Mouse (Mus musculus) lung, adult 2 months (tissue): Measurements from ENCODE around the gene Kdm1a. TPM values are rescaled to one million over a fixed set of nuclear protein-coding genes. Genes with fewer than 3 reads are reported as not detected.

Source experiments
- DNase-seq: peaks from one replicate; pipeline ENCODE4 v3.0.0; 2022
- H3K4me1 ChIP-seq: fragments of 200-500 bp; 2 replicates; pipeline ENCODE4 v1.6.1; 2011; ENCODE audit warnings: low read length; ENCODE audit not compliant: control insufficient read depth, insufficient read depth
- H3K4me3 ChIP-seq: fragments of 200-500 bp; replicated peaks from 2 replicates; pipeline ENCODE3; 2011; ENCODE audit warnings: low read depth, mild to moderate bottlenecking, control low read depth, low read length; ENCODE audit errors: extremely low read depth
- CTCF ChIP-seq: fragments of 200-500 bp; IDR thresholded peaks from 2 replicates; pipeline ENCODE4 v1.5.1; 2011; ENCODE audit warnings: mild to moderate bottlenecking, low read length, control low read depth; ENCODE audit not compliant: insufficient read depth
- POLR2A ChIP-seq: fragments of 200-500 bp; IDR thresholded peaks from 2 replicates; pipeline ENCODE4 v1.6.1; 2011; ENCODE audit warnings: low read depth, mild to moderate bottlenecking, control low read depth, low read length, borderline replicate concordance; ENCODE audit errors: extremely low read depth
- WGBS: fragments of 180-500 bp; shearing (Covaris S2); methylation state at CpG from one replicate; pipeline ENCODE4 v1.1.7; 2018; 5-methylcytosine and 5-hydroxymethylcytosine counted together
- polyA plus RNA-seq: library from polyadenylated mRNA; depleted of rRNA; stranded (reverse); fragments of >200 nt; gene quantifications from 2 replicates; pipeline ENCODE4 v1.2.3, GENCODE M21; 2012

Gene Kdm1a
- polyA plus RNA-seq, 1 experiment, result 24.5 TPM

DNA sequence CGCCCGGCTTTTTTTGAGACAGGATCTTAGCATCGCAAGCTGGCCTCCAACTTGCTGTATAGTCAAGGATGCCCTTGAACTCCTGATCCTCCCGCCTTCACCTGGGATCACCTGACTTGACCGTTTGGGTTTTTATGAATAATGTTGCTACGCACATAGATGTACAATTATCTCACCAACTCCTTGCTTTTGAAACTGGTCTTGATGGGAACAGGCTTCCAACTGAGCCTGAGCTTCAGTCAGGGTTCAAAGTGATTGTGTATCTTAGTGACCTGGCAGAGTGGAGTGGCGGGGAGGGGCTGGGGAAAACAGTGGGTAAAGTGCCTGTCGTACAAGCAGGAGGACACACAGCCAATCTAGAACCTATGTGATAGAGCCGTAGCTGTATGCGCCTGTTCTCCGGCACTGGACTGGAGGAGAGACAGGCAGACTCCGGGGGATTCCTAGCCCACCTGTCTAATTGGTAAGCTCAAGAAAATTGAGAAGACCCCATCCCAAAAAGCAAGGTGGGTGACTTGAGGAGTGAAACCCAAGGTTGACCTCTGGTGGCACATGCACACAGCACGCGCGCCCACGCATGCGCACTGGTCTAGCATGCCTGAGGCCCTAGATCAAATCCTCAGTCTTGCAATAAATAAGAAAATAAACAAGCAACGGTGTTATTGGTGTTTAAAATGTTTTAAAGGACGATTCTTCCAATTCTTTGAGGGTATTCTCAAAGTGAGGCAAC is 3.4 kb upstream of the Kdm1a start:
- Histone ChIP-seq H3K4me3 (no peak overlapping the region), H3K4me1 (peaks cover 6% of the 10 kb centered on the region; the same call in 1 of the 2 replicates)
- no peak for TF ChIP-seq CTCF
- no peak for TF ChIP-seq POLR2A
- no peak for DNase-seq
- WGBS, result 87% methylated on average over 19 of the region's 19 CpGs

DNA sequence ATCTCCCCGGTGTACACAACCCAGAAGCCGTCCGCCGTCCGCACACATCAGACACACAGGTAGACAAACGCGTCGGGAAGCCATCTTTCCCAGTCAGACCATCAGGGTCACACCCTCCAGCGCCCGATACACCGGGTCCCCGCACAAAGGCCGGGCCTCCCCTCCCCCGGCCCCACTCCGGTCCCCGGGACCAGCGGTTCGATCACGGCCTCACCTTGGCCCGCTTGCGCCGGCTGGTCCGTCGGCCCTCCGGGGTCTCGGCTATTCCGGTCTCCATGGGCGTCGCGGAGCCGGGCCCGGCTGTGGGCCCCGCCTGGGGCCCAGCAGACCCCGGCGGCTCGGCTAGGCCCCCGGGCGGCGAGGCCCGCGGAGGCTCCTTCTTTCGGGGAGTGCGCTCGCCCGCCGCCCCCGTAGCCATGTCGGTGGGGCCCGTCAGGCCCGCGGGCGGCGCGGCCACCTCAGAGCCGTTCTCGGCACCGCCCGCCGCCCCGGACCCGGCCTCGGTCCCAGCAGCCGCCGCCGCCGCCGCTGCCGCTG is 437 bp downstream of the Kdm1a start:
- WGBS, result under 1% methylated on average over 67 of the region's 68 CpGs
- peak; percentile 67 for DNase-seq
- TF ChIP-seq POLR2A (no peak), CTCF (no peak)
- Histone ChIP-seq H3K4me1 (peaks cover 11% of the 10 kb centered on the region), H3K4me3 (peak overlapping the region; percentile 60)

DNA sequence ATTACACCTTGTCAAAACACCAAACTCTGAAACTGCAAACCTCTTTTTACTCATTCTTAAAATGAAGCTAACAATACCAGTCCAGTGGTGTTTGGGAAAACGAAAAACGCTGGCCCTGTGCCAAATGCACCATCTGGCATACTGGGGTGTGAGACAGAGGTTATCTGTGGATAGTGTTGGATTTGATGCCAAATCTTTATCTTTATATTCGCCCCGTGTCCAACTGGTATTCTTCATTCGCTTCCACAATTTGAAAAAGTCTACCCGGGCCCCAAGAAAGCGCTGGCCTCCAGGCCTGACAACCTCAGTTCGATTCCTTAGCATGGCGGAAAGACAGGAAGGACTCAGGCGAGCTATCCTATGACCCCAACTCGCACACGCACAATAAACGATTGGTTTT is 1.0 kb downstream of the Kdm1a start:
- H3K4me3 ChIP-seq, result peak overlapping the region; percentile 60
- under 1% methylated on average over 13 of the region's 13 CpGs for WGBS
- DNase-seq, result peak; percentile 36
- peaks cover 11% of the 10 kb centered on the region for H3K4me1 ChIP-seq
- TF ChIP-seq CTCF (no peak), POLR2A (no peak)

DNA sequence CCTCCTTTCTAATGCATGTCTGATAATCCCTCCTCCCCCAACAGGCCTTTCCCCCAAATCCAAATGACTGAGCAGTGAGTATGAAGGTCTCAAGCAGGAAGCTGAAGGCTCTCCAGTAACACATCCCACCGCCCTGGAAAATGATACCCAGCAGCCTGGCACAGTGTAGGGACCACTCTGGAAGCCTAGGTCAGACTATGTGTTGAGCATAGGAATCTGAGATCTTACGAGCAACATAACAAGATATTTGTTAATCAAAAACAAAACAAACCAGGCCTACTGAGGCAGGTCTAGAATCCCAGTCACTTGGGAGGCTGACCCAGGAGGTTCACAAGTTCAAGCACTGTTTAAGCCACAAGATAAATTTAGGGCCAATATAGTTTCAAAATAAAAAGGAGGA is 2.0 kb downstream of the Kdm1a start:
- 87% methylated on average over 2 of the region's 2 CpGs for WGBS
- TF ChIP-seq CTCF, result no peak
- TF ChIP-seq POLR2A, result no peak
- H3K4me3 ChIP-seq, result no peak overlapping the region
- peaks cover 13% of the 10 kb centered on the region for H3K4me1 ChIP-seq
- DNase-seq, result no peak

DNA sequence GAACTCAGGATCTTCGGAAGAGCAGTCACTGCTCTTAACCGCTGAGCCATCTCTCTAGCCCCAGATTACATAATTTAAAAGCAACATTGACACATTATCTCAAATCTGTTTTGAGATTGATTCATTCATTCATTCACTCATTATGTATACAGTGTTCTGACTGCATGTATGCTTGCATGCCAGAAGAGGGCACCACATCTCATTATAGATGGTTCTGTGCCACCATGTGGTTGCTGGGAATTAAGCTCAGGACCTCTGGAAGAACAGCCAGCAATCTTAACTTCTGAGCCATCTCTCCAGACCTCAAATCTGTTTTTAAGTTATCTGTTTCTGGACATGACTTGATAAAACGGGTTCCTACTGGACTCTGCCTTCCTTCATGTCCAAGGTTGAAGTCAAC is 2.7 kb downstream of the Kdm1a start:
- WGBS, result 97% methylated on average over 3 of the region's 3 CpGs
- no peak for DNase-seq
- Histone ChIP-seq H3K4me3 (no peak overlapping the region), H3K4me1 (peaks cover 13% of the 10 kb centered on the region)
- no peak for TF ChIP-seq CTCF
- TF ChIP-seq POLR2A, result no peak

DNA sequence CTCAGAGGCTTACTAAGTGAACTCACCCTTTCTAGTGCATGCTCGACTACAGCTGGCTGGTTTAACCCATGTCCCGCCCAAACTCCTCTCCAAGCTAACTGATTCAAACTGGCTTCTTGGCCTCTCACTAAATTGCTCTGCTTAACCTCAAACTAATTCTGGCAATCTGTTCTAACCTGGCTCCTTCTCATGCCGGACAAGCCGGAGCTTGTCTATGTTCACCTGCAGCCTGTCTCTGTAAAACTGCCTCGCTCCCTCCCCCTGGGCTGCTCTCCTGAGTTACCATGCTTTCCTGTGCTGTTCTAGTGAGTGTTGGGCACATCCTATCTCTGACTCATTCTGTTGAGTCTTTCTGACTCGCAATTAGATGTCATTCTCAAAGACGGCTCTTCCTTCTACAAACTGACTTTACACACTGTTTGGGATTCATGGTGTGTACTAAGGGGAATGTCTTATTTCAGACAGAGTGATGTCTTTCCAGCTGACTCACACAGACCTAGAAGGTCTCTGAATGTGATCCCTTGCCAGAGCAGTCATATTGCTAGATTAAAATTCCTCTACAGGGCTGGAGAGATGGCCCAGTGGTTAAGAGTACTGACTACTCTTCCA is 4.2 kb downstream of the Kdm1a start:
- H3K4me1 ChIP-seq, result peaks cover 13% of the 10 kb centered on the region
- no peak for TF ChIP-seq CTCF
- no peak for TF ChIP-seq POLR2A
- no peak for DNase-seq
- WGBS, result 69% methylated on average over 7 of the region's 7 CpGs
- no peak overlapping the region for H3K4me3 ChIP-seq

DNA sequence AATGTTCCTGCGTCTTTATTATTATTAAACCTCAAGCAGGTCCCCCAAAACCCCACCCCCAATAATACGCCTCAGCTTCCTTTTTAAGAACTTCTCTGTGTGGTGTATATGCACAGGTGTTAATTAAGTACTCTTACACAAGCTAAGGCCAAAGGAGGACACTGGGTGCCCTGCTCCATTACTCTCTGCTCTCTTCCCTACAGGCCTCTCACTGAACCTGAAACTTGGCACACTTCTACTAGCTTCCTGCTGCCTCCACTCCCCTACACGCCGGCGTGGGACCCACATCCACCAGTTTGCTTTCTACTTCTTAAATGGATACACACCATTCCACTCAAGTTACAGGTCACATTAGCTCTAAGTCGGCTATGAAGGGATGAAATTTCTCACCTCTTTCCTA is 7.3 kb downstream of the Kdm1a start:
- TF ChIP-seq CTCF (no peak), POLR2A (no peak)
- no peak overlapping the region for H3K4me3 ChIP-seq
- no peak for DNase-seq
- WGBS, result 48% methylated on average over 6 of the region's 6 CpGs
- H3K4me1 ChIP-seq, result peaks cover 5% of the 10 kb centered on the region

DNA sequence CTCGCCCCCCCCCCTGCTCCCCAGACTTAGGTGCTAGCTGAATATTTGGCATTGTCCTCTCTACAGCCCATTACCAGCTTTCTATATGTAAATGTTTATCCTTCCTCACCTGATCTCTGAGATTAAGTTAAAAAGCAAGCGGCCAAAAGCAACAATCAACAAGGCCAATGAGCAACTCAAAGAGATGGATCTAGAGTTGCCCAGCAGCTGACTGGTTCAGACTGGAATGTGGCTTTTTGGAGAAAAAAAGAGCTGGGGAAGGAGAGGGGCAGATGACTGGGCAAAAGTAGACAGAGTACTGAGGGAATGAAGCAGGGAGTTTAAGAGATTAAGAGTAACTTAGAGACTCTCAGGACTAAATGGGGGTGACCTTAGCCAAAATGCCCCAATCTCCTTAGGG is 8.5 kb downstream of the Kdm1a start:
- Histone ChIP-seq H3K4me1 (peaks cover 5% of the 10 kb centered on the region), H3K4me3 (no peak overlapping the region)
- WGBS, result 71% methylated on average over 2 of the region's 2 CpGs
- no peak for DNase-seq
- TF ChIP-seq CTCF (no peak), POLR2A (no peak)

DNA sequence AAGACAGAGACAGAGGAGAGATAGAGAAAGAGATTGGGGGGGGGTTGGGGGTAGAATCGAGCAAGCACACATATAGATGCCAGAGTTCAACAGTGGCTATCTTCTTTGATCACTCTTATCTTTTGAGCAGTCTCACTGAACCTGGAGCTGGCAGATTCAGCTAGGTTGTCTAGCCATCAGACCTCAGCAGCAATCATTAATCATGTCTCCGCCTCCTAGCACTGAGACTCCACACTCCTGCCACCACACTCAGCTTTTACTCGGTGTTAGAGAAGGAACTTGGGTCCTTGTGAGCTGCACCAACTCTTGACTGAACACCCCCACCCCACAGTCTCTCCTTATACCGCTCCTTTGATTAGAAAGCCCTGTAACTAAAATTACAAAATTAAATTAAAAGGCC is 10.4 kb downstream of the Kdm1a start:
- WGBS, result 49% methylated on average over 4 of the region's 4 CpGs
- DNase-seq, result no peak
- no peak overlapping the region for H3K4me3 ChIP-seq
- H3K4me1 ChIP-seq, result peaks cover 5% of the 10 kb centered on the region
- TF ChIP-seq POLR2A (no peak), CTCF (no peak)

DNA sequence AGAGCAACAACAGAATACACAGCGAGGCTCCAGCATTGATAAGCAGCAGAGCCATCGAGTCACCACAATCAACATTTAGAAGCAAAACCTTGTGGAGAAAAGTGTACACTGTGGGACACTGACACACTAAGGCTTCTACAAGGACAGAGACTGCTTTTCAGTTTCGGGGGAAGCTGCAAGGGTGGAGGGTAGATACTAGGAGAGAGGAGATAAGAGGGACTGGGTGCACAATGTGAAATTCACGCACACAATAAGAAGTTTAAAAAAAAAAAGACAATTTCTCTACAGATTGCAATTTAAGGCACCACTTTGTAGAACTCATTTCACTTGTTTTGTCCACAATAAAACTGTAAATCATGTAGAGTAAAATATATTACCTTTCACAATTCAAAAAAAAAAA is 14.5 kb downstream of the Kdm1a start:
- no peak for DNase-seq
- TF ChIP-seq CTCF, result no peak
- 88% methylated on average over 4 of the region's 4 CpGs for WGBS
- H3K4me1 ChIP-seq, result peaks cover 8% of the 10 kb centered on the region
- no peak overlapping the region for H3K4me3 ChIP-seq
